Mouse (Mus musculus): ENCODE measurements around the gene Gm20909. TPM values are rescaled to one million over a fixed set of nuclear protein-coding genes. Genes with fewer than 3 reads are reported as not detected.
"Not testable (repeated sequence)": the region's sequence is repeated elsewhere in the genome, so short reads cannot be mapped to it uniquely, and the experiment has no call there.

Gm20909 gene
- polyA plus RNA-seq (2014; fragmentation: Nextera tagmentation; extraction: Ambion mirVana), result not detected in 2 replicates

GRCm38 (mm10) chrY:21164270-21164669, at the start of gene Gm20909:
Gene Gm20909 (plus strand): TSS chrY:21164570.
- not testable (repeated sequence) for H3K4me2 ChIP-seq; H3K4me3 ChIP-seq (ENCODE audit: low read depth, low read length); H3K9ac ChIP-seq (ENCODE audit: low read depth, low read length); H3K36me3 ChIP-seq (ENCODE audit: control insufficient read depth, insufficient read depth, low read length); H3K27ac ChIP-seq (ENCODE audit: low read depth, low read length); H3K4me1 ChIP-seq (ENCODE audit: control insufficient read depth, insufficient read depth, low read length); H3K9me3 ChIP-seq (replicated peaks; ENCODE audit: control insufficient read depth, low read length); H3K27me3 ChIP-seq (ENCODE audit: control insufficient read depth, insufficient read depth, low read length); ATAC-seq (replicated peaks; ENCODE audit: insufficient number of reproducible peaks, low FRiP score, low TSS enrichment)
- no CpG with 5 or more reads among the region's 4 CpGs for WGBS (ENCODE audit: insufficient replicate concordance)

Other genes with a start within 250 kb of the Gm20909 start
- not detected in 2 replicates for gene Gm29866, start 170.9 kb upstream of the Gm20909 start, polyA plus RNA-seq (2014; fragmentation: Nextera tagmentation; extraction: Ambion mirVana)
- not detected in 2 replicates for gene Gm20865, start 77.0 kb downstream of the Gm20909 start, polyA plus RNA-seq (2014; fragmentation: Nextera tagmentation; extraction: Ambion mirVana)

Data from heart, embryonic 11.5 days (tissue).